Mouse (Mus musculus): ENCODE measurements around the gene Lactb. TPM values are rescaled to one million over a fixed set of nuclear protein-coding genes. Genes with fewer than 3 reads are reported as not detected.

Lactb gene
- total and polyA plus RNA-seq, 3 experiments = 27.0 to 108 (median 36.9) TPM

GRCm38 (mm10) chr9:66922076-66922475, 53.2 kb downstream of the Lactb start:
- H3K4me3 ChIP-seq (ENCODE audit: control insufficient read depth in 1 of 2, insufficient read depth in 1 of 2, low read depth in 2 of 2, low read length in 2 of 2) = no peak overlapping the region
- H3K79me2 ChIP-seq (ENCODE audit: control insufficient read depth, insufficient read depth, low read length, poor library complexity) = peaks cover 15% of the 10 kb centered on the region
- H3K4me1 ChIP-seq (ENCODE audit: control insufficient read depth in 1 of 2, insufficient read depth in 2 of 2, low read length in 2 of 2) = peaks cover 9 to 12% of the 10 kb centered on the region in 2 experiments
- peak; percentile 37 for DNase-seq (ENCODE audit: low read depth, low spot score)
- no peak overlapping the region for H3K27ac ChIP-seq (ENCODE audit: control insufficient read depth, low read depth, low read length)
- no peaks in the 10 kb centered on the region for H3K27me3 ChIP-seq (ENCODE audit: control insufficient read depth in 1 of 2, insufficient read depth in 2 of 2, low read length in 2 of 2)
- TF ChIP-seq KAT2A (conservative IDR thresholded peaks at IDR 0.05; ENCODE audit: low read depth, low read length) (no peak), CTCF (IDR thresholded peaks at IDR 0.05 in 2 of 3, conservative IDR thresholded peaks at IDR 0.05 in 1 of 3; ENCODE audit: control insufficient read depth in 1 of 3, insufficient read depth in 1 of 3, low read depth in 2 of 3, low read length in 3 of 3, poor library complexity in 1 of 3, severe bottlenecking in 1 of 3) (peak in 2 of 3 experiments; percentile 39 to 45; a peak in 4 of 6 replicates), RAD21 (IDR thresholded peaks at IDR 0.05; ENCODE audit: low read depth, low read length) (peak; percentile 32), SMC3 (IDR thresholded peaks at IDR 0.05; ENCODE audit: low read depth, low read length) (0 out of 2 replicates have a peak, but pooled peaks have one; percentile 22)
- H3K9me3 ChIP-seq (replicated peaks; ENCODE audit: insufficient read depth, low read length) = no peaks in the 10 kb centered on the region
- no peak overlapping the region for H3K9ac ChIP-seq (ENCODE audit: control insufficient read depth, low read depth, low read length, poor library complexity, severe bottlenecking)
- H3K36me3 ChIP-seq (ENCODE audit: control insufficient read depth in 1 of 2, insufficient read depth in 2 of 2, low read length in 2 of 2) = peaks cover 0 to 26% of the 10 kb centered on the region in 2 experiments; a peak in 2 of 4 replicates

GRCm38 (mm10) chr9:66920488-66921279, 54.6 kb downstream of the Lactb start:
- H3K27ac ChIP-seq (ENCODE audit: control insufficient read depth, low read depth, low read length) = no peak overlapping the region
- H3K9me3 ChIP-seq (replicated peaks; ENCODE audit: insufficient read depth, low read length) = no peaks in the 10 kb centered on the region
- peaks cover 16% of the 10 kb centered on the region for H3K79me2 ChIP-seq (ENCODE audit: control insufficient read depth, insufficient read depth, low read length, poor library complexity)
- H3K36me3 ChIP-seq (ENCODE audit: control insufficient read depth in 1 of 2, insufficient read depth in 2 of 2, low read length in 2 of 2) = peaks cover 0 to 35% of the 10 kb centered on the region in 2 experiments; a peak in 2 of 4 replicates
- peak; percentile 52 for DNase-seq (ENCODE audit: low read depth, low spot score)
- H3K27me3 ChIP-seq (ENCODE audit: control insufficient read depth in 1 of 2, insufficient read depth in 2 of 2, low read length in 2 of 2) = no peaks in the 10 kb centered on the region
- TF ChIP-seq USF1 (IDR thresholded peaks at IDR 0.05; ENCODE audit: low read depth, low read length) (no peak), TCF12 (IDR thresholded peaks at IDR 0.05; ENCODE audit: low read depth, low read length) (0 out of 2 replicates have a peak, but pooled peaks have one; percentile 14), CTCF (IDR thresholded peaks at IDR 0.05 in 2 of 3, conservative IDR thresholded peaks at IDR 0.05 in 1 of 3; ENCODE audit: control insufficient read depth in 1 of 3, insufficient read depth in 1 of 3, low read depth in 2 of 3, low read length in 3 of 3, poor library complexity in 1 of 3, severe bottlenecking in 1 of 3) (no peak), GATA1 (IDR thresholded peaks at IDR 0.05; ENCODE audit: low read depth, low read length) (peak; percentile 58), TBP (IDR thresholded peaks at IDR 0.05; ENCODE audit: low read depth, low read length) (no peak), EP300 (IDR thresholded peaks at IDR 0.05; ENCODE audit: low read depth in 1 of 2, low read length in 2 of 2) (peak; percentile 40; a peak in 2 of 4 replicates), TAL1 (IDR thresholded peaks at IDR 0.05; ENCODE audit: low read length) (peak; percentile 24)
- peak overlapping the region; percentile 22 for H3K9ac ChIP-seq (ENCODE audit: control insufficient read depth, low read depth, low read length, poor library complexity, severe bottlenecking)
- H3K4me1 ChIP-seq (ENCODE audit: control insufficient read depth in 1 of 2, insufficient read depth in 2 of 2, low read length in 2 of 2) = peaks cover 18 to 19% of the 10 kb centered on the region in 2 experiments
- H3K4me3 ChIP-seq (ENCODE audit: control insufficient read depth in 1 of 2, insufficient read depth in 1 of 2, low read depth in 2 of 2, low read length in 2 of 2) = peak overlapping the region; percentile 21 to 37

DNA sequence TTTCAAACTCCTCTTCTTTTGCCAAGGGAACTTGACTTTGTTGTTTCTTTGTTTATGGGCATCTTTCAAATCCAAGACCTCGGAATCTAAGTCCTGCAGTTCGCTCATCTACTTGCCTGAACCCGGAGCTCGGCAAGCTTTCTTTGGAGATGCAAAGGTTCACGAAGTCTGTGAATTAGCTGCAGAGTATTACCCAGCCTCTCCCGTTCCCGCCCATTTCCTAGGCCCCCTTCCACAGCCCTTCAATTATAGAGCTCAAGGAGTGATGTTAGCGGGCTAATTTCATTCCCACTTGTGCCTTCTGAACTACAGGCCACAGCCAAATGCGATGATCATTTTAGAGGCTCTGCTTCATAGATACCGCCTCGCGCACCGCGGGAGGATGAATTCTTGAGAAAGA, 55.3 kb downstream of the Lactb start:
- no peak for DNase-seq (ENCODE audit: low read depth, low spot score)
- Histone ChIP-seq H3K27ac (ENCODE audit: control insufficient read depth, low read depth, low read length) (no peak overlapping the region), H3K4me1 (ENCODE audit: control insufficient read depth in 1 of 2, insufficient read depth in 2 of 2, low read length in 2 of 2) (peaks cover 25% of the 10 kb centered on the region in 2 experiments), H3K36me3 (ENCODE audit: control insufficient read depth in 1 of 2, insufficient read depth in 2 of 2, low read length in 2 of 2) (peaks cover 0 to 42% of the 10 kb centered on the region in 2 experiments; a peak in 2 of 4 replicates), H3K79me2 (ENCODE audit: control insufficient read depth, insufficient read depth, low read length, poor library complexity) (peaks cover 20% of the 10 kb centered on the region), H3K27me3 (ENCODE audit: control insufficient read depth in 1 of 2, insufficient read depth in 2 of 2, low read length in 2 of 2) (no peaks in the 10 kb centered on the region), H3K4me3 (ENCODE audit: control insufficient read depth in 1 of 2, insufficient read depth in 1 of 2, low read depth in 2 of 2, low read length in 2 of 2) (peak overlapping the region; percentile 53 to 67), H3K9me3 (replicated peaks; ENCODE audit: insufficient read depth, low read length) (no peaks in the 10 kb centered on the region), H3K9ac (ENCODE audit: control insufficient read depth, low read depth, low read length, poor library complexity, severe bottlenecking) (peak overlapping the region; percentile 37)
- TF ChIP-seq ZMIZ1 (IDR thresholded peaks at IDR 0.05; ENCODE audit: low read depth, low read length) (no peak), MYB (IDR thresholded peaks at IDR 0.05; ENCODE audit: low read depth, low read length) (no peak)
